Mouse (Mus musculus) liver, postnatal 0 days (tissue): Measurements from ENCODE around the gene Cd53. TPM values are rescaled to one million over a fixed set of nuclear protein-coding genes. Genes with fewer than 3 reads are reported as not detected.
A peak's percentile ranks its signal among the peaks of the same experiment; 100 is the strongest.

Experiments used
- ATAC-seq: fragments of 200-750 bp; cut with Nextera tagmentation; 2 replicates; pipeline ENCODE4 v1.8.0; 2017; ENCODE audit warnings: mild to moderate bottlenecking, moderate library complexity
- DNase-seq: peaks from one replicate; pipeline ENCODE4 v3.0.0-alpha.2; 2016
- H3K27ac ChIP-seq: fragments of 300-500 bp; sonication (generic); 2 replicates; pipeline ENCODE4 v1.5.1; 2014; ENCODE audit warnings: antibody characterized with exemption, moderate library complexity, mild to moderate bottlenecking, low read depth
- H3K27me3 ChIP-seq: fragments of 300-500 bp; sonication (generic); 2 replicates; pipeline ENCODE4 v1.6.1; 2014; ENCODE audit warnings: low read length, control low read depth, mixed read lengths; ENCODE audit not compliant: insufficient read depth
- H3K36me3 ChIP-seq: fragments of 300-500 bp; sonication (generic); replicated peaks from 2 replicates; pipeline ENCODE4 v1.6.1; 2014; ENCODE audit warnings: mild to moderate bottlenecking, control low read depth, low read length, moderate library complexity, mixed read lengths; ENCODE audit not compliant: insufficient read depth
- H3K4me1 ChIP-seq: fragments of 300-500 bp; sonication (generic); 2 replicates; pipeline ENCODE4 v1.6.1; 2014; ENCODE audit warnings: antibody characterized with exemption, mild to moderate bottlenecking, control low read depth; ENCODE audit not compliant: insufficient read depth
- H3K4me2 ChIP-seq: fragments of 300-500 bp; sonication (generic); 2 replicates; pipeline ENCODE4 v1.6.1; 2014; ENCODE audit warnings: low read depth, mild to moderate bottlenecking, low read length, moderate library complexity, mixed read lengths
- H3K4me3 ChIP-seq: fragments of 300-500 bp; sonication (generic); 2 replicates; pipeline ENCODE4 v1.5.1; 2014; ENCODE audit warnings: low read depth, low read length
- H3K9ac ChIP-seq: fragments of 300-500 bp; sonication (generic); replicated peaks from 2 replicates; pipeline ENCODE4 v1.6.1; 2014; ENCODE audit warnings: mild to moderate bottlenecking, moderate library complexity
- H3K9me3 ChIP-seq: fragments of 300-500 bp; sonication (generic); 2 replicates; pipeline ENCODE4 v1.6.1; 2016; ENCODE audit warnings: mild to moderate bottlenecking, control low read depth, low read length, mixed read lengths
- CTCF ChIP-seq: sonication (generic); IDR thresholded peaks from 2 replicates; pipeline ENCODE4 v1.5.1; 2016; ENCODE audit warnings: antibody characterized with exemption, low read depth
- EP300 ChIP-seq: IDR thresholded peaks from 2 replicates; pipeline ENCODE4 v1.6.1; 2016; ENCODE audit warnings: antibody characterized with exemption, low read depth, mild to moderate bottlenecking
- WGBS: fragments of 180-500 bp; shearing (Covaris S2); extraction: QIAGEN DNeasy Blood & Tissue Kit; methylation state at CpG from one replicate; pipeline ENCODE4 v1.1.7; 2014; ENCODE audit not compliant: insufficient replicate concordance; 5-methylcytosine and 5-hydroxymethylcytosine counted together
- polyA plus RNA-seq: library from polyadenylated mRNA; unstranded; fragments of >200 nt; fragmentation: Nextera tagmentation; extraction: Ambion mirVana; gene quantifications from 2 replicates; pipeline ENCODE4 v1.2.1, GENCODE M21; 2015

Gene Cd53
- polyA plus RNA-seq, 1 experiment from 2014 or later = 45.4 TPM

DNA sequence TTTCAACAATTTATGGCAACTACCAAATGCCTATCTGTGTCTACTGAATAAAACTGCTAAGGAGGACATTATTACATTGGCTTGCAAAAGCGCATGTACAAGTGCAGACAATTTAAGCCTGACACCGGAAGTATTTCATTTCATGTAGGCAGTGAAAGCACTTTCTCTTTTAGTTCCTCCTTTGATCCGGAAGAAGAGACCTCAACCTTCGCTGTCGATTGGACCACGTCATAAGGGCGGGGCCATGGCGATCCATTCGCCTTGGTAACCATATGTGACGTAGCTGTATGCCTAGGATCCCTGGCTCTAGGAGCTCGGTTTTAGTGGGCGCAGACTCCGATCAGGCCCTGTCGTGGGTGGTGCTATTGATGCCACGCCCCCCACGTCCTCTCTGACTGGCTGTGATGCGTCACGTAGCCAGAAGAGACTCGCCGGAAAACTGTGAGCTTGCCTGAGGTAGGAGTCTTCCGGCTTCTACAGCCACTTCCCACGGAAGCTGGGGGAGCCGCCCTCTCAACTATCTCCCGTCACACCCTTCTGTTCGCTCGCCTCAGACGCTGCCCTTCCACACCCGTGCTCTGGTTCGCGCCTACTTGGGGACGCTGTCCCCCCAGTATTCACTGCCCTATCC is 68.4 kb downstream of the Cd53 start:
- ATAC-seq (peak; percentile 95), DNase-seq (peak; percentile 96)
- peak overlapping the region; percentile 85 for H3K4me2 ChIP-seq
- 1% methylated on average over 31 of the region's 31 CpGs for WGBS
- peak overlapping the region; percentile 97 for H3K27ac ChIP-seq
- H3K36me3 ChIP-seq = no peaks in the 10 kb centered on the region
- H3K27me3 ChIP-seq = no peaks in the 10 kb centered on the region
- H3K4me3 ChIP-seq = peak overlapping the region; percentile 68
- peaks cover 2% of the 10 kb centered on the region; the same call in 1 of the 2 replicates for H3K4me1 ChIP-seq
- no peaks in the 10 kb centered on the region for H3K9me3 ChIP-seq
- TF ChIP-seq EP300 (peak; percentile 61; the same call in 1 of the 2 replicates), CTCF (no peak)
- peak overlapping the region; percentile 58 for H3K9ac ChIP-seq

Other genes starting within 250 kb of the Cd53 start
- 76.4 and 79.1 TPM in 2 replicates for gene Dram2, start 242.4 kb downstream of the Cd53 start, polyA plus RNA-seq
- 59.4 and 64.1 TPM in 2 replicates for gene Cept1, start 242.3 kb downstream of the Cd53 start, polyA plus RNA-seq
- 6.0 and 6.4 TPM in 2 replicates for gene Lrif1, start 105.2 kb downstream of the Cd53 start, polyA plus RNA-seq
- not detected in 2 replicates for gene Olfr266, start 36.1 kb upstream of the Cd53 start, polyA plus RNA-seq
- gene Kcna3, start 246.0 kb upstream of the Cd53 start, polyA plus RNA-seq = 1.2 TPM in 2 replicates